Mouse (Mus musculus): ENCODE results near the gene Gramd1a.
A peak's percentile ranks its signal among the peaks of the same experiment; 100 is the strongest.

Gene Gramd1a

DNA sequence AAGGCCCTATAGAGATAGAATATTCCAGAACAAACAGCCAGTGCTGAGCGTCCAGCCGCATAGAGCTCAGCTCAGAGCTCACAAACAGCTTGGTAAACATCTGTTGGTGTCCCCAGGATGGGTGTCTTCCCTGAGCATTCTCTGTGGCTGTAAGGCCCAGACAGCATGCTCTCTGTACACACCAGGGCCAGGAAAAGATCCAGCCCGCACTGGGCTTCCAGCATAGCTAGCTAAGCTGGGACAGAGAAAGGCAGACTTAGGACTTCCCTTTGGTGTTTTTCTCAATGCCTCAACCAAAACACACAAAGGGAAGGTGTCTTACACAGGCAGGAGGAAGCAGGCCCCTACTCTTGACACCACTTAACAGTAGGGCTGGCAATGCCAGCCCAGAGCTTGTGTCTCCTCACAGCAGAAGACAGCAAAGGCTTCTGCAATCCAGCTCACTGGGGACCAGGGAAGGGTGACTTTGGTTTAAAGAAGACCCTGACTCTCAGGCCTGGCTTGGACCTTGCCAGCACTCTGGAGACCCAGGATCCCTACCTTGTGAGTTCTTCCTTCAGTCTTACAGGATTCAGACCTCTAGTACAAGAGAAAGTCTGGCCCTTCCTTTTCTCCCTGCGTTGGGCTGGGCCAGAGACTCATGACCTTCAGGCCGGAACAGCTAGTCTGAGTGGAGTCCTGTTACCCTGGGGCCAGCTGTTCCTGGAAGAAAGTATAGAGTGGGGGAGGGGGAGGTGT, at the start of gene Gramd1a:
Gramd1a (minus strand) TSS at position 601 of the 738 bp plus-strand sequence.
- DNase-seq (ENCODE audit: low spot score), result no peak

DNA sequence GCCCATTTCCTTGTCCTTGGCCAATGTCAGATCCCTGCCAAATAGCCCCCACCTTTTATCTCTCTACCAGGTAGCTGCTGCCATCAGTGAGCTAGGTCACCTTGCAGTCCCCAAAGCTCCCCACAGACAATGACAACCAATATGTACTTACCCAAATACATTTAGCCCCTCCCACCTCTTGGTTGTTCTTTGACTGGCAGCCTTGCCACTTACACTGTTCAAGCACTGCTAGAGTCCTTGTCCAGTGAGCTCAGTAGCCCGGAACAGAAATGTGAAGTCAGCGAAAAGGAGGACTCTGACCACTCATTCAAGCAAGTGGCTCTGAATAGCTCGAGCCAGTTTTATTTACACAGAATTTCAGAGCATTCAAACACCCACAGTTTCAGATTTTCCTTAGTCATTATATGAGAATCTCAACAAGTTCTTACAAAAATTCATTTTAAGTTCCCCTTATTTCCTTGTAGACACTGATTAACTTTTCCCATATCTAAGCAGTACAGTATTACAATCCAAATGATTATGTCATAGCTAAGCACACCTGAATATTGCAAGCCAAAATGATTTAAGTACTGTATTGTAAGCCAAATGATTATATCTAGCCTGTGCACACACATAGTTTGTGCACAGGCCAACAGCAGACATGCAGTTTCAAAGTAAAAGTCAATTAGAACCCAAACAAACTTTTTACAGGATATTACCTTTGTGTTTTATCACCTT, 40.1 kb upstream of the Gramd1a start:
- no peak for DNase-seq (ENCODE audit: low spot score)

DNA sequence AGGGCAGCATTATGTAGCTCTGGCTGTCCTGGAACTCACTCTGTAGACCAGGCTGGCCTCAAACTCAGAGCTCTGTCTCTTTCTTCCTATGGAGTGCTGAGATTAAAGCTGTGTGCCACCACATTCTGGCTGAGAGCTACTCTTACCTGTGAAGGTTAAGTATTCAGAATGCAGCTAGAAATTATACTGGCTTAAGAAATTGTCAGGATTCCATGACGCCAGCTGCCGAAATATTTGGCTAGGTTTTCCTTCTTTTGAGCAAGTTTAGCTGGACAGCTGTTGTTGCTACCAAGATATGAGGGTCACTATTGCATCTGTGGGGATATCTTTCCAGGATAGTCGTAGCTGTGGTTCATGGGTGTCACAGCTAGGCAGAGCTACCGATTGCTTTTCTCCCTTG, 29.0 kb upstream of the Gramd1a start:
- no peak for DNase-seq (ENCODE audit: low spot score)

DNA sequence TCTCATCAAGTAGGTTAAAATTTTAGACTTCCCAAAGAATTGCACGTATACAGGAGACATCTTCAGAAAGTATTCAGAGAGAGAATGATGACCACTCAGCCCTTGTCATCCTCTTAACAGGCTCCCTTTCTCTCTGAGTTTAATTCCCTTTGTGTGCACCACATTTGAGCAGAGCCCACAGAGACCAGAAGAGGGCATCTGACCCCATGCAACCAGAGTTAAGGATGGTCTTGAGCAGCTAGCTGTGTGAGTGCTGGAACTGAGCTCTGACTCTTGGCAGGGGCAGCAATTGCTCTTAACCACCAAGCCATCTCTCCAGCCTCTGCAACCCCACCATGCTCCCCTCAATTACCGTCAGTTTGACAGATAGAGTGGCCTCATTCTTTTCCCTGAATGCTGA, 27.2 kb upstream of the Gramd1a start:
- DNase-seq (ENCODE audit: low spot score), result no peak

DNA sequence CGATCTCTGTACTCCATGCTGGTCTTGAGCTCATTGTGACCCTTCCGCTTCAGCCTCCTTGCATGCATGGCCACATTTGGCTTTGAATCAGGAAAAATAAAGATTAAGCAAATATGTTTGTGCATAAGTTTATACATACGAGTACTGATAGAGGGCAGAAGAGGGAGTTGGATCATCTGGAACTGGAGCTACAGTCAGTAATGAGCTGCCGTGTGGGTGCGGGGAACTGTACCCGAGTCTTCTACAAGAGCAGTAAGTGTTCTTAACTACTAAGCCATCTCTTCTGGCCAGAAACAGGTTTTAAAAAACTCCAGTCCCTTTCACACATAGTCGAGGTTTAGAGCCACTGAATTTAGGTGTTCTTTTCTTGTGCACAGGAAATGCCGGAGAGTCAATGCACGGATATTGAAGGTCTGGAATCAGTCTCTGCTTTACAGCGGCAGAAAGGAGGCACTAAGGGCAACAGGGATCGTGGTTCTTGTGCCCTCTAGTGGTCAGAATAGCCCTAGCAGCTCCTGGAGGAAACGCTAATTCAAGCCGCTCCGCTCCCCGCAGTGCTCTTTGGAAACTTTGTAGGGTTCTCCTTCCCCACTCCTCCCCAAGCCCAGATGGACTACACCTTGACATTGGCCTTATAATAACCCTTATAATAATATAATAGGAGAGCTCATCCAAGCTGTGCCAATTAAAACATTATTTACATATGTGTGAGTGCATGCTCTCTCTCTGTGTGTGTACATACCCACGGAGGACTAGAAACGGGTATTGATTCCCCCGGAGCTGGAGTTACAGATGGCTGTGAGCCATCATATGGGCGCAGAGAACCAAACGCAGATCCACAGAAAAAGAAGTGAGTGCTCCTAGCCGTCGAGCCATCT, 21.4 kb upstream of the Gramd1a start:
- DNase-seq (ENCODE audit: low spot score), result peak; percentile 88

DNA sequence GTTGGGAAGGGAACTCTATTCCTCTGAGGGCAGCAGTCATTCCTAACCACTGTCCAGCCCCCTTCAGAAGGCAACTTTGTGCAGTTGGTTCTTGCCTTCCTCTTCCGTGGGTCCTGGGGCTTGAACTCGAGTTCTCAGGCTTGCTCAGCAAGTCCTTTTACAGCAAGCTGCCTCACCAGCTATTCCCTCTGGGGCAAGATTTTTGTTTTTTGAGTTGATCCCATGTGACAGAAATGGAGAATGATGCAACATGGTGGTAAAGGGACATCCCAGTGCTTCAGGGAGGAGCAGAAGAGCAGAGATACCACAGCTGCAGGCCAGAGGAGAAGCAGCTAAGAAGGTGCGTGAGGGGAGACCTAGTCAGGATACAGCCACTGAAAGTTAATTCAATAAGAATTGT, 19.4 kb upstream of the Gramd1a start:
- DNase-seq (ENCODE audit: low spot score), result no peak

DNA sequence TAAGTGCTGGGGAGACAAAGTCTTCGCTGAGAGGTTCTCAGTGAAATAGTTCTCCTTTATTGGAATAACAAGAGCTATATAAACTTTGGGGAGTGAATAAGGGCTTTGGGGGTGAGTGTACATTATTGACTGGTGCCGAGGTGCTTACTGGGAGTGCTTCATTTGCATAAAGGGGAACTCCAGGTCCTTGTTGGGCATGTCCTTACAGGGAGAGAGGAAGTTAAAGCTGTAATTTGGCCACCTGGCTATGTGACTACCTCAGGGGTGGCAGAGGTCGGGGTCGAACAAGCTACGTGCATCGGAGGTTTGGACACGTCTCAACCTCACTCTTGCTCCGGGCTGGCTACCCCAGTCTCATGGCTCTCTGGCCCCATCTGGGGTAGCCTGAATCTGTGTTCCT, 18.8 kb upstream of the Gramd1a start:
- DNase-seq (ENCODE audit: low spot score), result no peak

DNA sequence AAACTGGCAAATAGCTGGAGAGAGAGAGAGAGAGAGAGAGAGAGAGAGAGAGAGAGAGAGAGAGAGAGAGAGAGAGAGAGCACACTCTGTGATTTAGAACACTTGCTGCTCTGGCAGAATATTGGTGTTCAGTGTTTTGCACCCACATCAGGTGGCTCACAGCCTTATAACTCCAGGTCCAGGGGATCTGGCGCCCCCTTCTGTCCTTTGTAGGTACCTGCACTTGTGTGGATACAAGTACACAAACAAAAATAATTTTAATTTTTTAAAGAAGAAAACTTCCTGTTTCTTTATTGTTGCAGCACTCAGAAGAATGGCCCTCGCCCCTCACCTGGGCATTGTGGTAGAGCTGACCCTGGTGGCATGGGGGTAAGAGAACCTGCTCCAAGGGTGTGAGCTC, 16.5 kb upstream of the Gramd1a start:
- DNase-seq (ENCODE audit: low spot score), result peak; percentile 61

DNA sequence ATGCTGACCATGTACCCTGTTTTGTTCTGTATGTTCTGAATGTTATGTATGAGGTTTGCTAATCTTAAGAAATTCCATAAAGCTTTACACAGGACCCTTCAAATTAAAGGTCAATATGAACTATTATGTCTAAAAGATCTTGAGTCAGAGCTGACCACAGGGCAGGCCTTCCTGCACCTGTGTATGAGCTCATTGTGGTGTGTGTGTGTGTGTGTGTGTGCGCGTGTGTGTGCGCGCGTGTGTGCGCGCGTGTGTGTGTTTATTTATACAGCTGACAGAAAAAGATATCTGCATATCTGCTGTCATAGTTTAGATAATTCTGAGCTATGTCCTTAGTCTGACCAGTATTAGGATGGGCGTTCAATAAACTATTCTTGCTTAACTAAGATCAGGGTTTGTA, 14.8 kb upstream of the Gramd1a start:
- no peak for DNase-seq (ENCODE audit: low spot score)

DNA sequence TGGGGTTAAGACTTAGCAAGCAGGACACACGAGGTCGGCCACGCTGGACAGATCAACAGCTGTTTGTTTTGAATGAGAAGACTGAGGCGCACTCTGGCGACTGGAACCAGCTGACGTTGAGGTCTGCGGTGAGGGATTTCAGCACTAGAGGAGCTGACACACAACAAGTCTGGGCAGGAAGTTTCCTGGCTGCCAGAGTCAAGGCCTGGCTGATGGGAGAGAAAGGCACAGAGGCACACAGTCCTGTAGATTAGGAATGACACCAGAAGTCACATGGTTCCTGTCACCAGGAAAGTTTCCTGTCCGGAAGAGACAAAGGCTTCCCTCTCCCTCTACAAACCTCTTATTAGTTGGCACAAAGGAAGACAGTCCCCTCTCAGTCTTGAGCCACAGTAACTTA, 12.7 kb upstream of the Gramd1a start:
- no peak for DNase-seq (ENCODE audit: low spot score)

DNA sequence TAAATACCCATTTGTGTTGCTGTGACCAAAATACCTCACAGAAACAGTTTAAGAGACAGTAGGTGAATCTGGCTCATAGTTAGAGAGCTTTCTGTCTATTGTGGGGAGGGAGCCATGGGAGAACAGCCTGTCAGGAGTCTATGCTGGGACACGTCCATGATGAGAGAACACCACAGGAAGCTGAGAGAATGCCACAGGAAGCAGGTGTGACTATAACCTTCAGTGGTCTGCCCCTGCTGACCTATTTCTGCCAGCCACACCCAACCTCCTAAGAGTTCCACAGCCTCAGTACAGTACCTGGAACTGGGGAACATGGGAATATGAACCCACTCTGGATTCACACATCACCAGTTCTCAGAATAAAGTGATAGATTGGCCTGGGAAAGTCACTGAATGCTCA, 9.1 kb upstream of the Gramd1a start:
- no peak for DNase-seq (ENCODE audit: low spot score)

DNA sequence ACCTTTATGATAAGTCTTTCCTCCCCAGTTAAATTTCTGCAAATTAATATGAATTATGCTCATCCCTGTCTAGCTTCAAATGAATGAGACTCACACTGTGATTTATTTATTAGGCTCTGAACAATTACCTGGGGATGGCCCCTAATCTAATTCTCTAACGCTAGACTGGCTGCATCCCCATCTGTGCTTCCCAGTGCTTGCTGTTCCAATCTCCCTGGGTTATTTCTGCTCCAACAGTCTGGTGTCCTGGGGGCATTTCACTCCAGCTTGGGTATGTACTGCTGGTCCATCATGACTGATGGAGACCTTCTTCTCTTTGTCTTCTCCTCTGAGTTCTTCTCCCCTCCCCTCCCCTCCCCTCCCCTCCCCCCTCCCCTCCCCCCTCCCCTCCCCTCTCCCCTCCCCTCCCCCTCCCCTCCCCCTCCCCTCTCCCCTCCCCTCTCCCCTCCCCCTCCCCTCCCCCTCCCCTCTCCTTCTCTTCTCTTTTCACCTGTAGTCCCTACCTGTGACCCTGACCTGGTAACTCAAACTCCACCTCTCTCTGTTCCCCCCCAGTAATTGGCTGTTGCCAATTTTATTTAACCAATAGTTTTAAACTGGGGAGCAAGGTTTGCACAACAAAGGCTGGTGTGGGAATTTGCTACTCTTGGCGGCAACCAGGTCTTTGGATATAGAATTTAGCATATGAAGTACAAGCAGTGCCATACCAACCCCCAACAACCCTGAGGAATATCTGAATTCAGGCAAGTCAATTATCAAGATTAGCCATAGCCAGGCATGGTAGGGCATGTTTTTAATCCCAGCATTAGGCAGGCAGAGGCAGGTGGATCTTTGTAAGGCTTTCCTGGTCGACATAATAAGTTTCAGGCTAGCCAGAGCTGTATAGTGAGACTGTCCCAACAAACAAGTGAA, 8.2 kb upstream of the Gramd1a start:
- DNase-seq (ENCODE audit: low spot score), result peak; percentile 65

DNA sequence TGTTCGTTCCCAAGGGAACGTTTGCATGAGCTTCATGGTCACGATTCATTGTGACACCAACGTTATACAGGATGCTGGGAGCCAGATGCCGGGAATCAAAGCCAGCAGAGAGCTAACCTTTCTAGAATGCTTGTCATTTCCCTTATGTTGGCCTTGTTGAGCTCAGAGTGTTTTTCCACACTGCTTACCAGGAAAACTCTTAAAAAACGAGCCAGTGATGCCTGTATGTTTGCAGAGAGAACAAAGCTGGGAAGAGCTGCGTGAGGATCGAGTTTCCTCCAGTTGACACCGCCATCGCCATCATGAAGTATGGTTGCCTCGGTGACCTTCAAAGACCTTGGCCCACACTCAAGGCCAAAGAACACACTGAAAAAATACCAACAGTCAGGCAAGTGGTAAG, 6.6 kb upstream of the Gramd1a start:
- no peak for DNase-seq (ENCODE audit: low spot score)

DNA sequence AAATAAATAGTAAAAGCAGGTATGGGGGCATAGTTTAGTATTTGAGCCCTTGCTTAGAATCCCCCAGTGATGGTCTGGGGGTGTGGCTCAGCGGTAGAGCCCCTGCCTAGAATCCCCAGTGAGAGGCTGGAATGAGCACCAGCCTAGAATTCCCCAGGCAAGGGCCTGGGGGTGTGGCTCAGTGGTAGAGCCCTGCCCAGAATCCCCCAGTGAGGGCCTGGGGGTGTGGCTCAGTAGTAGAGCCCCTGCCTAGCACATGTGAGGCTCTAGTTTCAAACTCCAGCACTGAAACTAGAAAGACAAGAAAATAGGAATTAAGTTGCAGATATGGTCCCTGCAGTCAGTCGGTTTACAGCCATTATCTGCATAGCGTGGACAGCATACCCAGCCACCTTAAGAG, 6.1 kb upstream of the Gramd1a start:
- DNase-seq (ENCODE audit: low spot score), result no peak

DNA sequence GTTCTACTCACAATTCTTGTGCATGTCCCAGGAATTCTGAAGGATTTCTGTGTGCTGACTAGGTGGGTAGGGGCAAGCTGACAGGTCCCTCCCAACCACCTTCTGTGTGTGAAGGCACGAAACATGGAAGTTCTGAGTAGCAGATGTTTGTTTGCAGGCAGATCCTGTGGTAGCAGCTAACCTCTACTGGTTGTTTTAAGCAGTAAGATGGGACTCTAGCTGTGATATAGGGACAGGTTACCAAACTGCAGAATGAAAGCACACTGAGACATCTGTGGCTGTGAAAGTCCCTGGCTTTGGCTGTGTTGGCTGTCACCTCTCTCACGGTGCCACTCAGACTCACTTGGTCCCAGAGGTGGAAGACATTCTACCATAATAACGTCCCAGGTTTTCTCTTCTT, 5.5 kb upstream of the Gramd1a start:
- no peak for DNase-seq (ENCODE audit: low spot score)

DNA sequence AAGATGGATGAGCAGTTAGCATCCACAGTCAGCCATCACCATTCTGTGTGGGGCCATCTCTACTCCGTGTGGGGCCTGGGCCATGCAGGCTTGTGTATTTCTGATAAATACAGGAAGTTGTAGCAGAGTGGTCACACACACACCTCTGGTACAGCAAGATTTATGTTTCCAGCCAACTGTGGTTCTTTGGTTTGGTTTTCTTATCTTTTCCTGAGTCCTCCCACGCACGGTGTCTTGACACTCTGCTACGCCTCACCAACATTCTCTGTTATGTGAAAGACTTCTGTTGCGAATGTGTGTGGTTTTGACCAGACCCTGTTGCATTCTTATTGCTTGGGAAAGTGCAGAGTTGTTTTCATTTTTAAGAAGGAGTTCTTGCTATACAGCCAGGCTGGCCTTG, 5.1 kb upstream of the Gramd1a start:
- DNase-seq (ENCODE audit: low spot score), result no peak

DNA sequence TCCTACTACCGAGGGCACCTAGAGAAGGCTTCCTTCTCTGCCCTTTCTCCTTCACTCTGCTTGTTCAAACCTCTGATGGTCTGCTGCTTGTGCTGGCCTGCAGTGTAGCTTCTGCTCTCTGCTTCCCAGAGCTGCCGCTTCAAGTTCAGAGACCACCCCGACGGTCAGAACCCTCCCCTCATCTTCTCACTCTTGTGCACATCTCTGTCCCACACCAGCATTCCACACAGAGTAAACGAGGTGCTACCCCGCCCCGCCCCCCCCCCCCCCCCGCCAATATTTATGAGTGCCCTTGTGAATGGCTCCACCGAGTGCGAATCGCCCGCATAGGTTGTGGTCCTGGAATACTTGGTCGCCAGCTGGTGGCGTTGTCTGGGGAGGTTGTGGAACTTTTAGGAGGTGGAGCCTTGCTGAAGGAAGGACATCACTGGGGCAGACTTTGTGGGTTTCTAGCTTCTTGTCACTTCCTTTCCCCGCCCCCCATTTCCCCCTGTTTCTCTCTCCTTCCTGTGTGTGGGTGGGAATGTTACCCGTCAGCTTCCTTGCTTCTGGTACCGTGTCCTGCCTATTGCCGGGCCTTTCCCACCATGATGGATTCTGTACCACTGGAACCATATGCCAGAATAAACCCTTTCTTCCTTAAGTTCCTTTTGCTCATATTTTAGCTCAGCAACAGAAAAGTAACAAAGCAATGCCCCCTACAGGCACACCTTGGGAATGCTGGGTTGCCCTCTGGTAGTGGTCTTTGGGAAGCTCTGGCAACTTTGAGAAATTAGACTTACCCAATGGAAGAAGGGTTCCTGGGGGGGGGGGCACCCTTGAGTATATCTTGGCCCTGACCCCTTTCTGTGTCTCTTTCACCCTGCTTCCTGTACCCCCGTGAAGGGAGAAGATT, 585 bp upstream of the Gramd1a start:
- peak; percentile 58 for DNase-seq (ENCODE audit: low spot score)

DNA sequence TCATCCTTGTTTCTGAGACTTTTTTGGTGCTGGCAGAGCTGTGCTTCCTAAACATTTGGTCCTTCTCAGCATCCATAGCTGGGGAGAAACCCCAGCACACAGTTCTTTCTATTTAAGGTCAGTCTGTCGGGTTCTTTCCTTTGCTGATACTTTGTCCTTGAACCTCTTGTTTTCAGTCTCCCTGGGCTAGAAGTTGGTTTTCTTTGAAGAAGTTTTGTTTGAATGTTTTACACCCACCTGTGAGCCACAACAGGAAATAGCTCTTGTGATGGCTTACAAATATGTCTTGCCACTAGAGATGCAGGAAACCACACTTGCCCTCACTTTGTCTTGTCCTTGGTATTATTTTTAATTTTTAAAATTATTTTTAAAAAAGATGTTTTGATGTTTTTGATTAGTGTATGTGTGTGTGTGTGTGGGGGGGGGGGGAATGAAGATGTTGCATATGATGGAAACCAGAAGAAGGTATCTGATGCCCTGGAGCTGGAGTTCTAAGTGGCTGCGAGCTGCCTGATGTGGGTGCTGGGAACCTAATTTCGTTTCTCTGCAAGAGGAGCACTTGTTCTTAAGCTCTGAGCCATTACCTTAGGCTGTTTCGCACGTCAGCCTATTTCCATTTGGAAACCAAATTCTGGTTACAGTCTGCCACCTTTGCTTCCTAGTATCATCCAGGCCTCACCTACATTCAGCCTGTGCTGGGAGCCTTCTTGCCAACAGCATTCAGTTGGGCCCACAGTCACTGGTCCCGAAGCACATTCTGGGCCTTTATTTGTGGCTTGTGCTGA, 2.0 kb downstream of the Gramd1a start:
- no peak for DNase-seq (ENCODE audit: low spot score)

DNA sequence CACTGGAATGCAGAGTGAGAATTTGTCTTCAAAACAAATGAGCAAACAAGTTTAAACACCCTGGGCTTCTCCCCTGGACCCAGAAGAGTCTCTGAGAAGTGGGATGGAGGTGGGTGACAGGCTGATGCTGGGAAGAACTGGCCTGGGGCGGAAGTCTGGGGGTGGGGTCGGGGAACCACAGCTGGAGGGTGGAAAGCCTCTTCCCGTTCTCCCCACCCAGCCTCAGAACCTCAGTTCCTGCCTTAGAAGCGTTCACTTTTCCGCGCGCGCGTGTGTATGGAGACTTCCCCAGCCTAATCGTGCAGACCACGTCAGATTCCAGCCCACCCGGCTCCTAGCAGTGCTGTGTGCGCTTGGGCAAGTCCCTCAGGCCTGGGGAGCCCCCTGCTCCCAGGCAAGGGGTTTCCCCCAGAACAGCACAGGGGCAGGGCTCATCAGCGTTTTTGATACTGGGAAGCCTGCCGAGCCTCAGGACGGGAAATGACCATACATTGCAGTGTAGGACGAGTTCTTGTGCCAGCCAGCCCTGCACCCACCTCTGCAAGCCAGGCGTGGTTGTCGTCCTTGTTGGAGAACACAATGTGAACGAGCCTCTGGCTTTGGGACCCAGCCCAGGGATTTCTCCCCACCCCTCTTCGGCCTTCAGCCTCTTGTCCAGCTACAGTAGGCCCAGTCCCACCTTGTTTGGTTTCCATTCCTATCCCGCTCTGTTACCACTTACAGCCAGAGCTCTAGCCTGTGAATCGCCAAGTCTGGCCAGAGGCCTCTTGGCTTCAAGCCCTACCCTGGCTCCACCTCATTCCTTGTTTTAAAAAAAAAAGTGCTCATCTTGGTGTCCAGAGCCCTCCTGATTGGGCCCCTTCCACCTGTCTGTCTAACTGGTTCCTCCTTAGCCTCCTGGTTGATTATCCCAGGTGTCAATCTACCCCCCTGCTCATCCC, 4.1 kb downstream of the Gramd1a start:
- peak; percentile 60 for DNase-seq (ENCODE audit: low spot score)

Measured in retina, embryonic 14.5 days (tissue).